Mouse (Mus musculus) ovary, postnatal 14 days (tissue): ENCODE data around the gene Vmn1r37.
"Not testable (repeated sequence)": the region's sequence is repeated elsewhere in the genome, so short reads cannot be mapped to it uniquely, and the experiment has no call there.

ENCODE experiments used
- DNase-seq: peaks from one replicate; pipeline ENCODE4 v3.0.0; 2022; ENCODE audit warnings: low spot score

The Vmn1r37 gene

GRCm38 (mm10) chr6:66729082-66729481 lies at the start of gene Vmn1r37:
Gene Vmn1r37 (plus strand): TSS chr6:66729382.
- not testable (repeated sequence) for DNase-seq

- no peak for DNase-seq
Observed at GRCm38 (mm10) chr6:66685806-66686205, 43.4 kb upstream of the Vmn1r37 start, which contains the start of gene Vmn1r35. Gene Vmn1r35 (minus strand): TSS chr6:66685906.

- no peak for DNase-seq
Observed at GRCm38 (mm10) chr6:66708901-66709300, 20.3 kb upstream of the Vmn1r37 start.

- DNase-seq, result no peak
Observed at GRCm38 (mm10) chr6:66713854-66714253, 15.3 kb upstream of the Vmn1r37 start.

- DNase-seq, result not testable (repeated sequence)
Observed at GRCm38 (mm10) chr6:66719068-66719467, 10.1 kb upstream of the Vmn1r37 start, which contains the start of gene Vmn1r36. Gene Vmn1r36 (minus strand): TSS chr6:66719168.

- not testable (repeated sequence) for DNase-seq
Observed at GRCm38 (mm10) chr6:66782527-66782926, 53.3 kb downstream of the Vmn1r37 start, which contains the start of gene Vmn1r38. Gene Vmn1r38 (minus strand): TSS chr6:66782627.
